Mouse (Mus musculus) lung, adult 18-20 months (tissue): ENCODE measurements around the gene Cope.

ENCODE experiments used
- DNase-seq, 2 experiments: peaks; one replicate each; pipeline ENCODE4 v3.0.0; 2022; ENCODE audit warnings: mixed read lengths in 2 of 2

Cope gene

GRCm38 (mm10) chr8:70313399-70313798 is 11.1 kb downstream of the Cope start:
- DNase-seq: no peak

DNA sequence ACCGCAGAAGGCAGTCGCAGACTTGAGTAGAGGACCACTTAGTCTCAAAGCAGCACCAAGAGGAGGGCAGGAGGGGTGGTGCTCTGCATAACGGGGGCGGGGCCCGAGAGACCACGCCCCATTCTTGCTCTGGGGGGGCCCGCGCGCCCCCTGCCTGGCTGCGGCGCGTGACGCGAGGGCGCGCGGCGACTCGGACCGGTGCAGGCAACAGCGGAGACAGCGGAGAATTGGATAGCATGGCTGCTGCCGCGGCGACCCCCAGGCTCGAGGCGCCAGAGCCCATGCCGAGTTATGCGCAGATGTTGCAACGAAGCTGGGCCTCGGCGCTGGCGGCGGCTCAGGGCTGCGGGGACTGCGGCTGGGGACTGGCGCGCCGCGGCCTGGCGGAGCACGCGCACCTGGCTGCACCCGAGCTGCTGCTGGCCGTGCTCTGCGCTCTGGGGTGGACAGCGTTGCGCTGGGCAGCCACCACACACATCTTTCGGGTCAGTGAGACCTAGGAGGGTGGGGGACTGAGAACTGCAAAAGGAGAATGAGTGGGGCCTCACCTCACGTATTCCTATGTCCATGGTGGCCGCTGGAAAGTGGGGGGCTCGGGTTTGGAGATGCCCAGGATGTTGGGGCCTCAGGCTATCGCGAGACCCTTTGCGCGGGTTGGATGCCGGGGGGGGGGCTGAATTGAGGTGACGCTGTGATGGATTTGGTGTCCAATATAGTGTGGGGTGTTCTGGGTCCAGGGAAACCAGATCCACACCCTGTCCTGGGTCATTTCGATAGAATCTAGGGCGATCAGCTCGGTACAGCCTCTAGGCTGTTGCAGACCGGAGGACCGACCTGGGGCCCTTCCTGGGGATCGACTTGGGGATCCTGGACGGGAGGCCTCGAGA is 13.5 kb downstream of the Cope start, which contains the start of gene Cers1:
Gene Cers1, plus strand, starts transcription at position 152 of the 887 bp plus-strand sequence.
- DNase-seq: peak; percentile 38 to 40

GRCm38 (mm10) chr8:70316511-70317504 is 14.5 kb downstream of the Cope start:
- no peak for DNase-seq

DNA sequence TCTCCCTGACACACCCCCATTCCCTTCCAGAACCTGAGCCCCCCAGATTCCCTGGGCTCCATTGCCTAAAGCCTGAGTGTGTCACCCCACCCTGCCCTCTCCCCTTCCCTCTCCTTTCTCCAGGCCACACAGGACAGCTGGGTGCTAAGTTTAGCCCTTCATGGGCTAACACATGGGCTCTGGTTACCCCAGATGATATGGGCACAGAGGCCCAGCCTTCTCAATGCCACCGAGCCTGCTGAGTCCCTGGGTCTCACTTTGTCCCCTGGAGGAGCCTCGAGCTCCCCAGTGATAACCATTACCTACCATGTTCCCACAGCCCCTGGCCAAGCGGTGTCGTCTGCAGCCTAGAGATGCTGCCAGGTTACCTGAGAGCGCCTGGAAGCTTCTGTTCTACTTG is 15.6 kb downstream of the Cope start:
- no peak for DNase-seq

DNA sequence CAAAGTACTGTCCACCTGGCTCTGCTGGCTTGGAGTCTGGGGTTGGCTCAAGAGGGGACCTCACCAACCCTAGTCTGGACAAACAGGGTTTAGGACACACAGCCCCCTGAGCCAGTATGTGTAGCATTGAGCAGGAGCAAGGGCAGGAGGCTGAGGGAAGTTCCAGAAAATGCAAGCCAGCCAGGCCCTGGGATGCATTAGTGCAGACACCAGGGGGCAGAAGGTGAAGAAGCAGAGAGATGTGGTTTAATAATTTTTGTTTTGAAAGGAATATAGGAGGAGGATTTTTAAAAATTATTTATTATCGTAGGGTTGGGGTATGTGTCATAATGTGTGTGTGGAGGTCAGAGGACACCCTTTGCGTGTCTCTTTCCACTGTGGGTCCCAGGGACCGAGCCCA is 21.4 kb downstream of the Cope start:
- DNase-seq: no peak

GRCm38 (mm10) chr8:70327512-70327911 is 25.2 kb downstream of the Cope start:
- no peak for DNase-seq

DNA sequence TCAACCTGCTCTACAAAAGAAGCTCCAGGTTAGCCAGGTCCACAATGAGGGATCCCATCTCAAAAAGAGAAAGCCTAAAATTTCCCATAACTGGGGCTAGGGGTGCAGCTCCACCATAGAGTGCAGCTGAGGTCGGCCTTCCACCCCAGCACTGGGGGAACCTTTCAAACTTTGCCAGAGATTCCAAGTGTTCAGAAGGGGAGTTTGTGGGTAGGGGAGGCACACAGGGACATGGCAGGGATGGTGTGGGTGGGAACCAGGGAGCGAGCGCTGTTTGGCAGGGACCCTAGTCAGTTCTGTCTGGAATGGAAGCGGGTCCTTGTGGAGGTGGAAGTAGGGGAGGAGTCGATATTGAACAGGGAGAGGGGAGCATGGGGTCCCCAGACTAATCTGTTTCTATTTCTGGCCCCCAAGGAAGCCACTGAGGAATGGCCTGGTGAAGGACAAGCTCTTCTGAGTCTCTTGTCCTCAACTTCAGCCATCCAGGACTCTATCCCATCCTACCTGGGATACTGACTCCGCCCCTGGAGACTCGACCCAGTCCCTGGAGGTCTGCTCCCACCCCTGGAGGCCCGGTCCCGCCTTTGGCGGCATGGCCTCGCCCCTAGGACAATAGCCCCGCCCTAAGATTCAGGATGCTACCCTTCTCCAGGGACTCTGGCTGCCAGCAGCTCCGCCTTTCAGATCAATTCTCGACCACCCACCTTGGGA is 27.0 kb downstream of the Cope start, which contains the start of gene Gdf1:
Gene Gdf1, plus strand, starts transcription at position 694 of the 711 bp plus-strand sequence.
- no peak for DNase-seq

DNA sequence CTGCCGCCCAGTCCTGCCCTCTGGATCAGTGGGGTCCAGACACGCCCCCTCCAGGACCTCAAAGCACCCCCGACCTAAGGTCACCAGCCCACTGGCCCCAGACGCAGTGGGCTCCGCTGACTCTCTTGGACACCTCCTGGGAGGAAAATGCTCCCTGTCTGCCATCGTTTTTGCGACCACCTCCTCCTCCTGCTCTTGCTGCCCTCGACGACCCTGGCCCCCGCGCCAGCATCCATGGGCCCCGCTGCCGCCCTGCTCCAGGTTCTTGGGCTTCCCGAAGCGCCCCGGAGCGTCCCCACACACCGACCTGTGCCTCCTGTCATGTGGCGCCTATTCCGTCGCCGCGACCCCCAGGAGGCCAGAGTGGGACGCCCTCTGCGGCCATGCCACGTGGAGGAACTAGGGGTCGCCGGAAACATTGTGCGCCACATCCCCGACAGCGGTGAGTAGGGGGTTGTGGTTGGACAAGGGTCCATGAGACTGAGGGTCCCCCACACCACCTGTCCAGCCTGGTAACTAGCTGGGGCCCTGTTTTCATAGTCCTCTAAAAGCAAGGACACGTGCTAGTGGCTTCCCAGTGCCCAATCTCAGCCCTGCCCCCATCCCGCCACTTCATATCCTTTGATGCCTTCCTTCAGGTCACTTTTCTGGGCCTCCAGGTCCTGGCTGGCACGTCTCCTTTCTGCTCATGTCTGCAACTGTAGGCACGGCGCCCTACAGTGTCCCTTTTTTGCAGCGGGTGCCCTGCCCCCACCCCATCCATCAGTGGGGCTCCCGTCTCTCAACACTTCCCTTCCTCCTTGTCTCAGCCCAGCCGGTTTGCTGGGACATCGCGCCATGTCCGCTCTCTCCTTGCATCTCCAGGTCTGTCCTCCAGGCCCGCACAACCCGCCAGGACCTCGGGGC is 27.8 kb downstream of the Cope start:
- DNase-seq: no peak

DNA sequence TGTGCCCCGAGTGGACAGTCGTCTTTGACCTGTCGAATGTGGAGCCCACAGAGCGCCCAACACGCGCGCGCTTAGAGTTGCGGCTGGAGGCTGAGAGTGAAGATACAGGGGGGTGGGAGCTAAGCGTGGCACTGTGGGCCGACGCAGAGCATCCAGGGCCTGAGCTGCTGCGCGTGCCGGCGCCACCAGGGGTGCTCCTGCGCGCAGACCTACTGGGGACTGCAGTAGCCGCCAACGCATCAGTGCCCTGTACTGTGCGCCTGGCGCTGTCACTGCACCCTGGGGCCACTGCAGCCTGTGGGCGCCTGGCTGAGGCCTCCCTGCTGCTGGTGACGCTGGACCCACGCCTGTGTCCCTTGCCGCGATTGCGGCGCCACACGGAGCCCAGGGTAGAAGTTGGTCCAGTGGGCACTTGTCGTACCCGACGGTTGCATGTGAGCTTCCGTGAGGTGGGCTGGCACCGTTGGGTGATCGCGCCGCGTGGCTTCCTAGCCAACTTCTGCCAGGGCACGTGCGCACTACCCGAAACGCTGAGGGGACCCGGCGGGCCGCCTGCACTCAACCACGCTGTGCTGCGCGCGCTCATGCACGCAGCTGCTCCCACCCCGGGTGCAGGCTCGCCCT is 28.5 kb downstream of the Cope start:
- no peak for DNase-seq

DNA sequence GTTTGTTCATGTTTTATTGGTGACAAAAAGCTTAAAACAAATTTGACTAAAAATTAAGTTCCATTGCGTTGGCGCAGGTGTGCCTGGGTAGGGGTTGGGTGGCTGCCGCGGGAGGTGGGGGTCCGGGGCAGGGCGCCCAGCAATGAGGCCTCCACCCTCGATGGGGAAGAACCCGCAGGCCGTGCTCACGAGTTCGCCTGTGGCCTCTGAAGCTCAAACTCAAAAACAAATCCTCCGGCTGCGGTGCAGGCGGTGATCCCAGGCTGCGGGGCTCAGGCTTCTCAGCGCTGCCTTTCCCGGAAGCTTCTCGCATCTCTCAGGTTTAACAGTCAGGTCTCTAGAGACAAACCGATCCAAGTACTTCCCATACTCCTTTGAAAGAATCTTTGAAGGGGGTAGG is 29.2 kb downstream of the Cope start:
- DNase-seq: no peak

GRCm38 (mm10) chr8:70332070-70332877 is 30.0 kb downstream of the Cope start:
- peak; percentile 41 to 49 for DNase-seq

- DNase-seq: no peak
These were observed 30.5 kb downstream of the Cope start for GRCm38 (mm10) chr8:70332878-70333202.

- no peak for DNase-seq
These were observed 36.6 kb downstream of the Cope start for GRCm38 (mm10) chr8:70338931-70339330.

GRCm38 (mm10) chr8:70340659-70341058 is 38.3 kb downstream of the Cope start:
- DNase-seq: no peak

DNA sequence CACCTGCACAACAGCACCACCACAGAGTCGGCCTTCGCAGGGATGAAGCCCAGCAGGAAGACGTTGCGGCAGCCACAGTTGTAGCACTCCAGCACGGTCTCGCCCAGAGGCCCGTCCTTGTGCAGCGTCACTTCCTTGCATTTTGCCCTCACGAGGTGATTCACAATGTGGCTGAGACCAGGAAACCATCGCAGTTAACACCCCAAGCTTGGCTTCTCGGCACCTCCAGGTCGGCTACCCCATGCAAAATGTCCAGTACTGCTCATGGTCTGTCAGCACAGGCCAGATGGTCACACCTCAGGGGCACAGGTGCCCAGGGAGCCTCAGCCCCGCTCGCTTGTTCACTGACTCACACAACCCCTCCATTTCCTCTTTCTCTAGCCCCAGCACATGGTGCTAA is 39.7 kb downstream of the Cope start:
- no peak for DNase-seq

DNA sequence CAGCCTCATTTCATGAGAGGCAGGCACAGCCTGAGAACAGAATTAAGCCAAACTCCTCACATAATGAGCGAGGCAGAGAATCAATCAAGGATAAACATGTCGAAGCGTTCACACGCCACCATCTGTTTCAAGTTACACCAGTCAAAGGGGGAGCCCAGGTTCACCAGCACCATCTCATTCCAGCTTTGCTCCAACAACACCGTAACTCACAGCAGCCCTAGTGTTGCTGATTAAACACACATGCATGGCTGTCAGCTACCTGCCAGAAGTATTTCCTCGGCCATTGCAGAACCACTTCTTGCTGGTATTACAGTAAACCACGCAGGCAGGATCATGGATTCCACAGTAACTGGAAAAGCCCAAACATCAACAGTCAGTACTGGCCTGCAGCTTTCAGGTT is 40.8 kb downstream of the Cope start:
- no peak for DNase-seq

DNA sequence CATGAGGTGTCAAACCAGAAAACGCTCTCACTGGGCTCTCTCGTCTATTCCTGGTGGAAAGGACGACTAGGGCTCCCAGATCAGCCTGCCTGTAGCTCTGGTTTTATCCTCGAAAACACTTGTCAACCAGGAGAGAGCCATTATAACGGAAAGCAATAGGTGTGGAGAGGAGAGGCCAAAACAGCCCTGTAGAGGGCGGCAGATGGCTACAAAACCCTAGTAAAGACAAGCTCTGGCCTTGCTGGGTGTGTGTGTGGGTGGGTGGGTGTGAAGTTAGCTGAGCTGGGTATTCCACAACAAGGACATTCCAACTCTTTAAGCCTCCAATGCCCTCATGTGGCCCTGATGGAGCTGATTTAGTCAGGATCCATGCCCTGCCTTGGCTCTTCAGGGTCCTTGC is 41.4 kb downstream of the Cope start:
- DNase-seq: no peak

DNA sequence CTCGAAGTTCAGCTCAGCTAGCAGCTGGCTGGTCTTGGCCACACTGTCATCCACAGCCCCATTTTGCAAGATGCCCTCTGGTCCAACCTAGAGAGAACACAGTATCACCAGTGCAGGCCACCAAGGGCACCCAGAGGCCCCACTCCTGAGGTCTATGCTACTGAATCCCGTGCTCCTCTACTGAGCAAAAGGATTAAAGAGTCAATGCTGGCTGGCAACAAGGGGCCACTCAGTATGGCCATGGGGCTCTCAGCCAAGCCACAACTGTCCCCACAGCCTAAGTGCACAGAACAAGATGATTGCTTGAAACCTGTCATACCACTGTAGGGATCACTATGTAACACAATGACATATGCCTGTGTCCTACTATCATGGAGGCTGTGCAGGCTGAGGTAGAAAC is 42.0 kb downstream of the Cope start:
- DNase-seq: no peak

DNA sequence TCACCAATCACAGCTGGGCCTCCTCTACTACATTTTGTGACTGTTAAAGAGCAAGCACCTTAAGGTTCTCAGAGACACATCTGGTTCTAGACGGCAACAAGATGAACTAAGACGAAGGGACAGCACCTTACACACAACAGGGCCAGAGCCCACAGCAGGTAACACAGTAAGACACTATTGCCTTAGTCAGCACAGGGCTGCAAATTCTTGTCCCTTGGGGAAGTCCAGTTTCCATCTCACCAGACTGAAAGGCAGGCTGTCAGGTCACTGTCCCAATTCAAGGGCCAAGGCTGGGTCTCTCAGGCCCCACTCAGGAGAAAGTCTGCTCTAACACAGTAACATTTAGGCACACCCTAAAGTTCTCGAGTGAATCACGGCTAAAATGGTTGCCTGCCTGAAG is 45.1 kb downstream of the Cope start:
- DNase-seq: no peak

- no peak for DNase-seq
These were observed 45.6 kb downstream of the Cope start for GRCm38 (mm10) chr8:70347860-70348420.
